In the genomic region with DNA sequence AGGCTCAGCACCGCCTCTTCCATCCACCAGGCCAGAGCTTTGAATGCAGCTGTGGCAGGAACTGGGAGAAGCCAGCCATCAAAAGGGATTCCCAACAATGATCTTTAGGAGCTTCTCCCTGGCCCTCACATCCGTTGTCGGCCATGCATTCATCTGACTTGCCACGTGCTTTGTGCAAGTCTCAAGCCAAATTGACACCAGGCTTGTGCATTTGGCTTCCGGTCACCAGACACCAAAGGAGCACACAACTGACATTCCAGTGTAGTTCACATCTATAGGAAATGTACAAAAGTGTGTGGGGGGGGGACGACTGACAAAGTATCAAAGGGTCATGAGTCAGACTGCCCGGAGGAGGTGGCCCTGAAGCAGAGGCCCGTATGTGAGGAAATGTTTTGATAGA, we compare ENCODE assay signal across 12 mouse cellular contexts. TPM values are rescaled to one million over a fixed set of nuclear protein-coding genes. Genes with fewer than 3 reads are reported as not detected.
"Had no signal": no experiment of that assay in that cellular context is flagged by ENCODE, and none has a peak within 500 bp of the region (broad histone marks: within the 10 kb centered on the region; RNA-seq: fewer than 3 reads in every experiment).

No protein-coding gene starts in this region.

- H3K27me3 ChIP-seq: liver, embryonic 12.5 days; lung, embryonic 15.5 days had no signal

- ATAC-seq: liver, embryonic 12.5 days had no signal

- H3K4me2 ChIP-seq: liver, embryonic 12.5 days; lung, embryonic 15.5 days had no signal

- H3K36me3 ChIP-seq: limb, embryonic 10.5 days; liver, embryonic 12.5 days; lung, embryonic 15.5 days had no signal

- H3K4me3 ChIP-seq: left cerebral cortex, adult 2 months; limb, embryonic 10.5 days; liver, embryonic 12.5 days; lung, embryonic 15.5 days had no signal

- DNase-seq: kidney, adult 8-10 months; kidney, postnatal 25 days; lung, postnatal 14 days; midbrain, embryonic 14.5 days; thymus, postnatal 4 days had no signal

- H3K27ac ChIP-seq: left cerebral cortex, adult 2 months; limb, embryonic 10.5 days; liver, embryonic 12.5 days; lung, embryonic 15.5 days; stomach, postnatal 0 days had no signal

- H3K9ac ChIP-seq: liver, embryonic 12.5 days; lung, embryonic 15.5 days had no signal

- H3K9me3 ChIP-seq: limb, embryonic 10.5 days; liver, embryonic 12.5 days; lung, embryonic 15.5 days had no signal

- H3K4me1 ChIP-seq: liver, embryonic 12.5 days had no signal

RNA-seq across cellular contexts. Expression of a gene that starts 58.4 kb away (rescaled TPM):
- polyA plus RNA-seq: kidney, embryonic 16.5 days; neural tube, embryonic 11.5 days had no signal
